Mouse (Mus musculus) lung, adult 2 months (tissue): Measurements from ENCODE around the gene Olfml3.

Experiments used
- CTCF ChIP-seq: fragments of 200-500 bp; IDR thresholded peaks from 2 replicates; pipeline ENCODE4 v1.5.1; 2011; ENCODE audit warnings: mild to moderate bottlenecking, low read length, control low read depth; ENCODE audit not compliant: insufficient read depth
- POLR2A ChIP-seq: fragments of 200-500 bp; IDR thresholded peaks from 2 replicates; pipeline ENCODE4 v1.6.1; 2011; ENCODE audit warnings: low read depth, mild to moderate bottlenecking, control low read depth, low read length, borderline replicate concordance; ENCODE audit errors: extremely low read depth

- TF ChIP-seq CTCF (no peak), POLR2A (no peak)
These were observed 53.9 kb downstream of the Olfml3 start for GRCm38 (mm10) chr3:103683966-103684319.
